Mouse (Mus musculus) neural tube, embryonic 15.5 days (tissue): ENCODE measurements around the gene Hspa5. TPM values are rescaled to one million over a fixed set of nuclear protein-coding genes. Genes with fewer than 3 reads are reported as not detected.
A peak's percentile ranks its signal among the peaks of the same experiment; 100 is the strongest.
"Not testable (repeated sequence)": the region's sequence is repeated elsewhere in the genome, so short reads cannot be mapped to it uniquely, and the experiment has no call there.

Experiments
- ATAC-seq: fragments of 200-750 bp; cut with Nextera tagmentation; 2 replicates; pipeline ENCODE4 v1.8.0; 2017; ENCODE audit warnings: mild to moderate bottlenecking, moderate TSS enrichment, moderate library complexity; ENCODE audit not compliant: low FRiP score
- H3K27ac ChIP-seq: fragments of 300-500 bp; sonication (generic); replicated peaks from 2 replicates; pipeline ENCODE4 v1.5.1; 2015; ENCODE audit warnings: mild to moderate bottlenecking, inconsistent platforms
- H3K27me3 ChIP-seq: fragments of 300-500 bp; sonication (generic); replicated peaks from 2 replicates; pipeline ENCODE4 v1.6.1; 2015; ENCODE audit warnings: inconsistent platforms
- H3K36me3 ChIP-seq: fragments of 300-500 bp; sonication (generic); 2 replicates; pipeline ENCODE4 v1.6.1; 2015; ENCODE audit warnings: inconsistent platforms
- H3K4me1 ChIP-seq: fragments of 300-500 bp; sonication (generic); 2 replicates; pipeline ENCODE4 v1.6.1; 2015; ENCODE audit warnings: inconsistent platforms
- H3K4me2 ChIP-seq: fragments of 300-500 bp; sonication (generic); 2 replicates; pipeline ENCODE4 v1.6.1; 2015; ENCODE audit warnings: inconsistent platforms, mild to moderate bottlenecking, moderate library complexity
- H3K4me3 ChIP-seq: fragments of 300-500 bp; sonication (generic); replicated peaks from 2 replicates; pipeline ENCODE4 v1.5.1; 2015; ENCODE audit warnings: mild to moderate bottlenecking, inconsistent platforms
- H3K9ac ChIP-seq: fragments of 300-500 bp; sonication (generic); replicated peaks from 2 replicates; pipeline ENCODE4 v1.6.1; 2015; ENCODE audit warnings: mild to moderate bottlenecking, inconsistent platforms
- H3K9me3 ChIP-seq: fragments of 300-500 bp; sonication (generic); replicated peaks from 2 replicates; pipeline ENCODE4 v1.6.1; 2016; ENCODE audit warnings: inconsistent platforms
- WGBS: fragments of 180-500 bp; shearing (Covaris S2); methylation state at CpG from one replicate; pipeline ENCODE4 v1.1.7; 2015; ENCODE audit warnings: mixed read lengths; 5-methylcytosine and 5-hydroxymethylcytosine counted together
- polyA plus RNA-seq: library from polyadenylated mRNA; unstranded; fragments of >200 nt; fragmentation: Nextera tagmentation; extraction: Ambion mirVana; gene quantifications from 2 replicates; pipeline ENCODE4 v1.2.1, GENCODE M21; 2015

Hspa5 gene
- polyA plus RNA-seq, 1 experiment from 2014 or later, result 475 TPM

GRCm38 (mm10) chr2:34748479-34748878 lies 23.3 kb upstream of the Hspa5 start:
- H3K9me3 ChIP-seq, result no peaks in the 10 kb centered on the region
- no peak overlapping the region for H3K9ac ChIP-seq

GRCm38 (mm10) chr2:34750245-34750644 lies 21.5 kb upstream of the Hspa5 start:
- no peak overlapping the region for H3K4me3 ChIP-seq
- no peaks in the 10 kb centered on the region for H3K9me3 ChIP-seq
- no peak overlapping the region for H3K27ac ChIP-seq
- no peak for ATAC-seq
- no peaks in the 10 kb centered on the region for H3K36me3 ChIP-seq
- peaks cover 30% of the 10 kb centered on the region for H3K4me1 ChIP-seq
- WGBS, result 77% methylated on average over 2 of the region's 2 CpGs
- H3K4me2 ChIP-seq, result no peak overlapping the region
- no peaks in the 10 kb centered on the region for H3K27me3 ChIP-seq
- H3K9ac ChIP-seq, result no peak overlapping the region

More at GRCm38 (mm10) chr2:34748479-34748878, 23.3 kb upstream of the Hspa5 start:
- no peak overlapping the region for H3K27ac ChIP-seq
- no peak overlapping the region for H3K4me2 ChIP-seq
- no peaks in the 10 kb centered on the region for H3K27me3 ChIP-seq
- no peak for ATAC-seq
- WGBS, result 92% methylated on average over 4 of the region's 4 CpGs
- H3K4me3 ChIP-seq, result no peak overlapping the region
- 0 out of 2 replicates have a peak, but pooled peaks cover 3% of the 10 kb centered on the region for H3K36me3 ChIP-seq
- H3K4me1 ChIP-seq, result peaks cover 25% of the 10 kb centered on the region

- H3K27me3 ChIP-seq, result no peaks in the 10 kb centered on the region
- peaks cover 29% of the 10 kb centered on the region for H3K4me1 ChIP-seq
- no peaks in the 10 kb centered on the region for H3K9me3 ChIP-seq
- H3K36me3 ChIP-seq, result no peaks in the 10 kb centered on the region
- H3K4me2 ChIP-seq, result peak overlapping the region; percentile 61
- peak overlapping the region; percentile 97 for H3K9ac ChIP-seq
- peak; percentile 95 for ATAC-seq
- WGBS, result under 1% methylated on average over 79 of the region's 106 CpGs
- H3K4me3 ChIP-seq, result peak overlapping the region; percentile 95
- H3K27ac ChIP-seq, result peak overlapping the region; percentile 95
Measured at GRCm38 (mm10) chr2:34753811-34754550, 17.8 kb upstream of the Hspa5 start.

GRCm38 (mm10) chr2:34754551-34755358 lies 17.0 kb upstream of the Hspa5 start, which contains the start of gene Gapvd1:
Gene Gapvd1 (minus strand): TSS chr2:34755232.
- Histone ChIP-seq H3K9me3 (no peaks in the 10 kb centered on the region), H3K27ac (peak within 1 kb of the TSS; percentile 95), H3K4me2 (peak within 1 kb of the TSS; percentile 61), H3K27me3 (no peaks in the 10 kb centered on the region), H3K4me1 (peaks cover 29% of the 10 kb centered on the region), H3K4me3 (peak within 1 kb of the TSS; percentile 95), H3K9ac (peak within 1 kb of the TSS; percentile 97), H3K36me3 (no peaks in the 10 kb centered on the region)
- WGBS, result 1% methylated on average over 13 of the region's 14 CpGs
- ATAC-seq, result peak; percentile 40

- H3K4me3 ChIP-seq, result no peak overlapping the region
- H3K9me3 ChIP-seq, result no peaks in the 10 kb centered on the region
- H3K4me2 ChIP-seq, result no peak overlapping the region
- ATAC-seq, result no peak
- H3K27me3 ChIP-seq, result no peaks in the 10 kb centered on the region
- H3K4me1 ChIP-seq, result peaks cover 12% of the 10 kb centered on the region
- no peaks in the 10 kb centered on the region for H3K36me3 ChIP-seq
- 69% methylated on average over 1 of the region's 1 CpGs for WGBS
- H3K9ac ChIP-seq, result no peak overlapping the region
- H3K27ac ChIP-seq, result no peak overlapping the region
Measured at GRCm38 (mm10) chr2:34757341-34757740, 14.4 kb upstream of the Hspa5 start.

- ATAC-seq, H3K36me3 ChIP-seq, H3K4me2 ChIP-seq, H3K9me3 ChIP-seq, H3K4me1 ChIP-seq, H3K9ac ChIP-seq, H3K27ac ChIP-seq, H3K4me3 ChIP-seq, H3K27me3 ChIP-seq: not testable (repeated sequence)
- 90% methylated on average over 5 of the region's 5 CpGs for WGBS
Measured at GRCm38 (mm10) chr2:34761272-34761671, 10.5 kb upstream of the Hspa5 start.

- Histone ChIP-seq H3K27me3 (no peaks in the 10 kb centered on the region), H3K9me3 (no peaks in the 10 kb centered on the region), H3K36me3 (no peaks in the 10 kb centered on the region), H3K27ac (no peak overlapping the region), H3K9ac (no peak overlapping the region), H3K4me3 (no peak overlapping the region), H3K4me2 (no peak overlapping the region), H3K4me1 (no peaks in the 10 kb centered on the region)
- WGBS, result 85% methylated on average over 2 of the region's 2 CpGs
- ATAC-seq, result no peak
Measured at GRCm38 (mm10) chr2:34762174-34762573, 9.6 kb upstream of the Hspa5 start.

GRCm38 (mm10) chr2:34762872-34763271 lies 8.9 kb upstream of the Hspa5 start:
- no peak overlapping the region for H3K9ac ChIP-seq
- H3K9me3 ChIP-seq, result no peaks in the 10 kb centered on the region
- no peak overlapping the region for H3K27ac ChIP-seq
- H3K36me3 ChIP-seq, result no peaks in the 10 kb centered on the region
- no peak overlapping the region for H3K4me2 ChIP-seq
- H3K4me3 ChIP-seq, result no peak overlapping the region
- H3K27me3 ChIP-seq, result no peaks in the 10 kb centered on the region
- WGBS, result 78% methylated on average over 2 of the region's 2 CpGs
- no peak for ATAC-seq
- H3K4me1 ChIP-seq, result no peaks in the 10 kb centered on the region

- no peaks in the 10 kb centered on the region for H3K27me3 ChIP-seq
Measured at GRCm38 (mm10) chr2:34764801-34765200, 7.0 kb upstream of the Hspa5 start.

GRCm38 (mm10) chr2:34770049-34770448 lies 1.7 kb upstream of the Hspa5 start:
- Histone ChIP-seq H3K27me3 (no peaks in the 10 kb centered on the region), H3K27ac (no peak overlapping the region), H3K36me3 (peaks cover 17% of the 10 kb centered on the region), H3K9ac (no peak overlapping the region; the same call in 1 of the 2 replicates), H3K4me3 (peak overlapping the region; percentile 81; the same call in 1 of the 2 replicates), H3K4me1 (peaks cover 33% of the 10 kb centered on the region), H3K9me3 (no peaks in the 10 kb centered on the region), H3K4me2 (peak overlapping the region; percentile 61)
- no peak for ATAC-seq
- 93% methylated on average over 2 of the region's 2 CpGs for WGBS

More at GRCm38 (mm10) chr2:34764801-34765200, 7.0 kb upstream of the Hspa5 start:
- Histone ChIP-seq H3K9me3 (no peaks in the 10 kb centered on the region), H3K4me3 (no peak overlapping the region), H3K4me1 (no peaks in the 10 kb centered on the region), H3K4me2 (no peak overlapping the region), H3K27ac (no peak overlapping the region), H3K36me3 (no peaks in the 10 kb centered on the region), H3K9ac (no peak overlapping the region)
- ATAC-seq, result no peak
- 67% methylated on average over 8 of the region's 12 CpGs for whole genome bisulfite sequencing

GRCm38 (mm10) chr2:34770951-34771350 lies 819 bp upstream of the Hspa5 start:
- H3K9me3 ChIP-seq, result no peaks in the 10 kb centered on the region
- peak overlapping the region; percentile 92 for H3K27ac ChIP-seq
- WGBS, result 2% methylated on average over 6 of the region's 6 CpGs
- peak overlapping the region; percentile 61 for H3K4me2 ChIP-seq
- H3K36me3 ChIP-seq, result peaks cover 24% of the 10 kb centered on the region
- peak overlapping the region; percentile 83 for H3K9ac ChIP-seq
- peak overlapping the region; percentile 81 for H3K4me3 ChIP-seq
- peaks cover 42% of the 10 kb centered on the region for H3K4me1 ChIP-seq
- no peak for ATAC-seq
- H3K27me3 ChIP-seq, result no peaks in the 10 kb centered on the region
